Mouse (Mus musculus) heart, embryonic 11.5 days (tissue): ENCODE measurements around the gene Obox5. TPM values are rescaled to one million over a fixed set of nuclear protein-coding genes. Genes with fewer than 3 reads are reported as not detected.
"Not testable (repeated sequence)": the region's sequence is repeated elsewhere in the genome, so short reads cannot be mapped to it uniquely, and the experiment has no call there.

Source experiments
- ATAC-seq: fragments of 200-750 bp; cut with Nextera tagmentation; replicated peaks from 2 replicates; pipeline ENCODE4 v1.8.0; 2017; ENCODE audit warnings: moderate library complexity; ENCODE audit not compliant: insufficient number of reproducible peaks, low FRiP score, low TSS enrichment
- H3K27ac ChIP-seq: fragments of 300-500 bp; sonication (generic); 2 replicates; pipeline ENCODE4 v1.5.1; 2014; ENCODE audit warnings: mild to moderate bottlenecking, low read depth, low read length
- H3K27me3 ChIP-seq: fragments of 300-500 bp; sonication (generic); 2 replicates; pipeline ENCODE4 v1.6.1; 2014; ENCODE audit warnings: mild to moderate bottlenecking, low read length, mixed read lengths; ENCODE audit not compliant: control insufficient read depth, insufficient read depth
- H3K36me3 ChIP-seq: fragments of 300-500 bp; sonication (generic); 2 replicates; pipeline ENCODE4 v1.6.1; 2014; ENCODE audit warnings: mild to moderate bottlenecking, low read length, moderate library complexity, mixed read lengths; ENCODE audit not compliant: control insufficient read depth, insufficient read depth
- H3K4me1 ChIP-seq: fragments of 300-500 bp; sonication (generic); 2 replicates; pipeline ENCODE4 v1.6.1; 2014; ENCODE audit warnings: low read length; ENCODE audit not compliant: control insufficient read depth, insufficient read depth
- H3K4me2 ChIP-seq: fragments of 300-500 bp; sonication (generic); 2 replicates; pipeline ENCODE4 v1.6.1; 2014; ENCODE audit warnings: mild to moderate bottlenecking, moderate library complexity
- H3K4me3 ChIP-seq: fragments of 300-500 bp; sonication (generic); 2 replicates; pipeline ENCODE4 v1.5.1; 2014; ENCODE audit warnings: low read depth, low read length
- H3K9ac ChIP-seq: fragments of 300-500 bp; sonication (generic); 2 replicates; pipeline ENCODE4 v1.6.1; 2014; ENCODE audit warnings: mild to moderate bottlenecking, low read depth, low read length, moderate library complexity
- H3K9me3 ChIP-seq: fragments of 300-500 bp; sonication (generic); replicated peaks from 2 replicates; pipeline ENCODE4 v1.6.1; 2016; ENCODE audit warnings: low read length; ENCODE audit not compliant: control insufficient read depth
- WGBS: fragments of 180-500 bp; shearing (Covaris S2); extraction: QIAGEN DNeasy Blood & Tissue Kit; methylation state at CpG from one replicate; pipeline ENCODE4 v1.1.7; 2014; ENCODE audit not compliant: insufficient replicate concordance; 5-methylcytosine and 5-hydroxymethylcytosine counted together
- polyA plus RNA-seq: library from polyadenylated mRNA; unstranded; fragments of >200 nt; fragmentation: Nextera tagmentation; extraction: Ambion mirVana; gene quantifications from 2 replicates; pipeline ENCODE4 v1.2.1, GENCODE M21; 2014

Obox5 gene
- not detected in 2 replicates for polyA plus RNA-seq

- H3K9ac ChIP-seq, H3K9me3 ChIP-seq, H3K27ac ChIP-seq, H3K36me3 ChIP-seq, H3K27me3 ChIP-seq, H3K4me2 ChIP-seq, ATAC-seq, H3K4me1 ChIP-seq, H3K4me3 ChIP-seq: not testable (repeated sequence)
- WGBS: 72% methylated on average over 2 of the region's 2 CpGs
Measured at GRCm38 (mm10) chr7:15749831-15750230, at the start of gene Obox5. Obox5 (plus strand) TSS chr7:15750131.

GRCm38 (mm10) chr7:15749296-15749695 lies 635 bp upstream of the Obox5 start:
- H3K9ac ChIP-seq, H3K9me3 ChIP-seq, H3K27ac ChIP-seq, H3K4me2 ChIP-seq, H3K27me3 ChIP-seq, H3K36me3 ChIP-seq, ATAC-seq, H3K4me3 ChIP-seq, H3K4me1 ChIP-seq: not testable (repeated sequence)
- 56% methylated on average over 5 of the region's 5 CpGs for WGBS

Other genes starting within 250 kb of the Obox5 start
- not detected in 2 replicates for gene Obox3, start 110.2 kb upstream of the Obox5 start, polyA plus RNA-seq
- not detected in 2 replicates for gene Obox6, start 89.5 kb downstream of the Obox5 start, polyA plus RNA-seq
- gene Crx, start 129.8 kb downstream of the Obox5 start, polyA plus RNA-seq: not detected in 2 replicates
- gene Crxos, start 132.5 kb downstream of the Obox5 start, polyA plus RNA-seq: not detected in 2 replicates
- gene Selenow, start 172.3 kb downstream of the Obox5 start, polyA plus RNA-seq: 726 and 772 TPM in 2 replicates
- 130 and 137 TPM in 2 replicates for gene Nop53, start 195.9 kb downstream of the Obox5 start, polyA plus RNA-seq
- gene Ehd2, start 217.4 kb downstream of the Obox5 start, polyA plus RNA-seq: 16.3 and 23.4 TPM in 2 replicates